Mouse (Mus musculus): ENCODE data around the gene Olfr65. TPM values are rescaled to one million over a fixed set of nuclear protein-coding genes. Genes with fewer than 3 reads are reported as not detected.

The Olfr65 gene
- polyA plus RNA-seq, 1 experiment from 2014 or later = not detected

- POLR2A ChIA-PET = no interaction called here
- H3K27me3 ChIP-seq = no peaks in the 10 kb centered on the region
- TF ChIP-seq CTCF (IDR thresholded peaks at IDR 0.05) = no peak
- in situ Hi-C loops (cut with MboI; ENCODE audit: low pct_unique_long_range_greater_than_20kb) = no loop called here
- CTCF ChIA-PET = no interaction called here
- ATAC-seq = no peak
- DNase-seq (ENCODE audit: low read depth, low spot score) = no peak
Observed at GRCm38 (mm10) chr7:103910047-103910446, 6.8 kb downstream of the Olfr65 start.

- no peak for DNase-seq (ENCODE audit: low read depth, low spot score)
Observed at GRCm38 (mm10) chr7:103912969-103913511, 9.8 kb downstream of the Olfr65 start.

GRCm38 (mm10) chr7:103915338-103915737 is 12.1 kb downstream of the Olfr65 start:
- TF ChIP-seq CTCF (IDR thresholded peaks at IDR 0.05) = no peak
- ChIA-PET POLR2A (no interaction called here), CTCF (interaction anchor here (0.9 kb wide), 1 partner anchor 13 kb away, joined by 4 read pairs; no protein-coding TSS in a partner anchor)
- in situ Hi-C loops (cut with MboI; ENCODE audit: low pct_unique_long_range_greater_than_20kb) = no loop called here
- DNase-seq (ENCODE audit: low read depth, low spot score) (no peak), ATAC-seq (no peak)
- H3K27me3 ChIP-seq = no peaks in the 10 kb centered on the region

More at GRCm38 (mm10) chr7:103912969-103913511, 9.8 kb downstream of the Olfr65 start:
- no peaks in the 10 kb centered on the region for H3K27me3 ChIP-seq
- no peak for TF ChIP-seq CTCF (IDR thresholded peaks at IDR 0.05)
- ChIA-PET CTCF (interaction anchor here (1.0 to 1.1 kb wide), 2 partner anchors 19 to 30 kb away, joined by 3 read pairs; no protein-coding TSS in a partner anchor), POLR2A (no interaction called here)
- in situ Hi-C loops (cut with MboI; ENCODE audit: low pct_unique_long_range_greater_than_20kb) = no loop called here
- ATAC-seq = no peak

- TF ChIP-seq CTCF (IDR thresholded peaks at IDR 0.05) = no peak
- CTCF ChIA-PET = no interaction called here
- POLR2A ChIA-PET = no interaction called here
- DNase-seq (ENCODE audit: low read depth, low spot score) = no peak
- in situ Hi-C loops (cut with MboI; ENCODE audit: low pct_unique_long_range_greater_than_20kb) = no loop called here
- no peak for ATAC-seq
- no peaks in the 10 kb centered on the region for H3K27me3 ChIP-seq
Observed at GRCm38 (mm10) chr7:103928525-103928924, 25.2 kb downstream of the Olfr65 start, which contains the start of gene Olfr631. Olfr631 (plus strand) TSS chr7:103928825.

- no peak for ATAC-seq
- DNase-seq (ENCODE audit: low read depth, low spot score) = no peak
- POLR2A ChIA-PET = no interaction called here
- in situ Hi-C loops (cut with MboI; ENCODE audit: low pct_unique_long_range_greater_than_20kb) = no loop called here
- CTCF ChIA-PET = no interaction called here
- TF ChIP-seq CTCF (IDR thresholded peaks at IDR 0.05) = no peak
- no peaks in the 10 kb centered on the region for H3K27me3 ChIP-seq
Observed at GRCm38 (mm10) chr7:103934264-103934663, 31.0 kb downstream of the Olfr65 start, which contains the start of gene Olfr632. Olfr632 (plus strand) TSS chr7:103934347.

- peak; percentile 68 for TF ChIP-seq CTCF (IDR thresholded peaks at IDR 0.05)
- in situ Hi-C loops (cut with MboI; ENCODE audit: low pct_unique_long_range_greater_than_20kb) = no loop called here
- H3K27me3 ChIP-seq = no peaks in the 10 kb centered on the region
- ChIA-PET POLR2A (no interaction called here), CTCF (interaction anchor here (0.7 to 1.3 kb wide), 5 partner anchors 9 to 46 kb away, joined by 3 read pairs; no protein-coding TSS in a partner anchor)
- DNase-seq (ENCODE audit: low read depth, low spot score) = no peak
- ATAC-seq = no peak
Observed at GRCm38 (mm10) chr7:103942730-103943129, 39.4 kb downstream of the Olfr65 start.

GRCm38 (mm10) chr7:103944137-103944536 is 40.9 kb downstream of the Olfr65 start, which contains the start of gene Olfr633:
Olfr633 (plus strand) TSS chr7:103944437.
- ATAC-seq (no peak), DNase-seq (ENCODE audit: low read depth, low spot score) (no peak)
- CTCF ChIA-PET = no interaction called here
- POLR2A ChIA-PET = no interaction called here
- in situ Hi-C loops (cut with MboI; ENCODE audit: low pct_unique_long_range_greater_than_20kb) = no loop called here
- H3K27me3 ChIP-seq = no peaks in the 10 kb centered on the region
- no peak for TF ChIP-seq CTCF (IDR thresholded peaks at IDR 0.05)

Other genes with a start within 250 kb of the Olfr65 start
- gene Olfr623, start 239.8 kb upstream of the Olfr65 start, polyA plus RNA-seq (2021) = not detected
- gene Olfr624, start 232.3 kb upstream of the Olfr65 start, polyA plus RNA-seq (2021) = 0.15 TPM
- not detected for gene Olfr625-ps1, start 220.8 kb upstream of the Olfr65 start, polyA plus RNA-seq (2021)
- gene Olfr243, start 188.8 kb upstream of the Olfr65 start, polyA plus RNA-seq (2021) = not detected
- gene Olfr628, start 173.1 kb upstream of the Olfr65 start, polyA plus RNA-seq (2021) = not detected
- gene Olfr629, start 158.5 kb upstream of the Olfr65 start, polyA plus RNA-seq (2021) = not detected
- not detected for gene Olfr630, start 146.2 kb upstream of the Olfr65 start, polyA plus RNA-seq (2021)
- not detected for gene Olfr69, start 131.9 kb upstream of the Olfr65 start, polyA plus RNA-seq (2021)
- gene Olfr68, start 123.8 kb upstream of the Olfr65 start, polyA plus RNA-seq (2021) = not detected
- not detected for gene Olfr67, start 111.7 kb upstream of the Olfr65 start, polyA plus RNA-seq (2021)
- not detected for gene Hbb-bt, start 89.5 kb upstream of the Olfr65 start, polyA plus RNA-seq (2021)
- not detected for gene Hbb-bs, start 75.4 kb upstream of the Olfr65 start, polyA plus RNA-seq (2021)
- gene Hbb-bh2, start 63.0 kb upstream of the Olfr65 start, polyA plus RNA-seq (2021) = not detected
- gene Hbb-bh1, start 60.3 kb upstream of the Olfr65 start, polyA plus RNA-seq (2021) = not detected
- gene Hbb-y, start 50.3 kb upstream of the Olfr65 start, polyA plus RNA-seq (2021) = not detected
- gene Olfr66, start 17.2 kb upstream of the Olfr65 start, polyA plus RNA-seq (2021) = not detected
- not detected for gene Olfr64, start 9.0 kb upstream of the Olfr65 start, polyA plus RNA-seq (2021)
- gene Olfr631, start 25.3 kb downstream of the Olfr65 start, polyA plus RNA-seq (2021) = not detected
- not detected for gene Olfr632, start 30.9 kb downstream of the Olfr65 start, polyA plus RNA-seq (2021)
- gene Olfr633, start 41.0 kb downstream of the Olfr65 start, polyA plus RNA-seq (2021) = not detected
- gene Olfr635, start 67.7 kb downstream of the Olfr65 start, polyA plus RNA-seq (2021) = not detected
- gene Olfr638, start 95.3 kb downstream of the Olfr65 start, polyA plus RNA-seq (2021) = not detected
- 0.03 TPM for gene Olfr639, start 113.8 kb downstream of the Olfr65 start, polyA plus RNA-seq (2021)
- not detected for gene Olfr640, start 122.1 kb downstream of the Olfr65 start, polyA plus RNA-seq (2021)
- gene Olfr641, start 132.0 kb downstream of the Olfr65 start, polyA plus RNA-seq (2021) = not detected
- gene Olfr642, start 149.2 kb downstream of the Olfr65 start, polyA plus RNA-seq (2021) = not detected
- gene 4930516K23Rik, start 158.0 kb downstream of the Olfr65 start, polyA plus RNA-seq (2021) = not detected
- gene Olfr644, start 168.4 kb downstream of the Olfr65 start, polyA plus RNA-seq (2021) = not detected
- not detected for gene Olfr645, start 182.0 kb downstream of the Olfr65 start, polyA plus RNA-seq (2021)
- 0.04 TPM for gene Olfr646, start 201.4 kb downstream of the Olfr65 start, polyA plus RNA-seq (2021)
- not detected for gene Ubqln5, start 226.3 kb downstream of the Olfr65 start, polyA plus RNA-seq (2021)
- not detected for gene Olfr643, start 233.9 kb downstream of the Olfr65 start, polyA plus RNA-seq (2021)
- not detected for gene Ubqln3, start 239.8 kb downstream of the Olfr65 start, polyA plus RNA-seq (2021)
- gene Ubqlnl, start 247.1 kb downstream of the Olfr65 start, polyA plus RNA-seq (2021) = not detected